Mouse (Mus musculus) lung, adult 2 months (tissue): ENCODE measurements around the gene Sorl1. TPM values are rescaled to one million over a fixed set of nuclear protein-coding genes. Genes with fewer than 3 reads are reported as not detected.

Source experiments
- DNase-seq: peaks from one replicate; pipeline ENCODE4 v3.0.0; 2022
- H3K4me1 ChIP-seq: fragments of 200-500 bp; 2 replicates; pipeline ENCODE4 v1.6.1; 2011; ENCODE audit warnings: low read length; ENCODE audit not compliant: control insufficient read depth, insufficient read depth
- H3K4me3 ChIP-seq: fragments of 200-500 bp; replicated peaks from 2 replicates; pipeline ENCODE3; 2011; ENCODE audit warnings: low read depth, mild to moderate bottlenecking, control low read depth, low read length; ENCODE audit errors: extremely low read depth
- CTCF ChIP-seq: fragments of 200-500 bp; IDR thresholded peaks from 2 replicates; pipeline ENCODE4 v1.5.1; 2011; ENCODE audit warnings: mild to moderate bottlenecking, low read length, control low read depth; ENCODE audit not compliant: insufficient read depth
- POLR2A ChIP-seq: fragments of 200-500 bp; IDR thresholded peaks from 2 replicates; pipeline ENCODE4 v1.6.1; 2011; ENCODE audit warnings: low read depth, mild to moderate bottlenecking, control low read depth, low read length, borderline replicate concordance; ENCODE audit errors: extremely low read depth
- WGBS: fragments of 180-500 bp; shearing (Covaris S2); methylation state at CpG from one replicate; pipeline ENCODE4 v1.1.7; 2018; 5-methylcytosine and 5-hydroxymethylcytosine counted together
- polyA plus RNA-seq: library from polyadenylated mRNA; depleted of rRNA; stranded (reverse); fragments of >200 nt; gene quantifications from 2 replicates; pipeline ENCODE4 v1.2.3, GENCODE M21; 2012; rRNA removed

Sorl1 gene
- polyA plus RNA-seq, 1 experiment: 77.9 TPM

- 55% methylated on average over 2 of the region's 2 CpGs for WGBS
- TF ChIP-seq POLR2A: no peak
- no peak for TF ChIP-seq CTCF
- H3K4me1 ChIP-seq: no peaks in the 10 kb centered on the region
- H3K4me3 ChIP-seq: no peak overlapping the region
- DNase-seq: no peak
Measured at GRCm38 (mm10) chr9:41924140-41924539, 200.0 kb downstream of the Sorl1 start.

- WGBS: 56% methylated on average over 6 of the region's 6 CpGs
- Histone ChIP-seq H3K4me3 (no peak overlapping the region), H3K4me1 (no peaks in the 10 kb centered on the region)
- no peak for DNase-seq
- TF ChIP-seq CTCF: no peak
- no peak for TF ChIP-seq POLR2A
Measured at GRCm38 (mm10) chr9:41922416-41922815, 201.7 kb downstream of the Sorl1 start.

GRCm38 (mm10) chr9:41918657-41919380 is 205.3 kb downstream of the Sorl1 start:
- no peak overlapping the region for H3K4me3 ChIP-seq
- TF ChIP-seq CTCF (no peak), POLR2A (no peak)
- WGBS: 72% methylated on average over 14 of the region's 14 CpGs
- H3K4me1 ChIP-seq: no peaks in the 10 kb centered on the region
- no peak for DNase-seq

- TF ChIP-seq POLR2A (no peak), CTCF (no peak)
- H3K4me3 ChIP-seq: no peak overlapping the region
- 71% methylated on average over 4 of the region's 4 CpGs for WGBS
- H3K4me1 ChIP-seq: no peaks in the 10 kb centered on the region
- DNase-seq: no peak
Measured at GRCm38 (mm10) chr9:41918155-41918554, 205.9 kb downstream of the Sorl1 start.

- no peak for DNase-seq
- WGBS: 86% methylated on average over 8 of the region's 8 CpGs
- H3K4me3 ChIP-seq: no peak overlapping the region
- H3K4me1 ChIP-seq: no peaks in the 10 kb centered on the region
- TF ChIP-seq CTCF: no peak
- TF ChIP-seq POLR2A: no peak
Measured at GRCm38 (mm10) chr9:41915571-41915970, 208.5 kb downstream of the Sorl1 start.

Other genes starting within 250 kb of the Sorl1 start
- 32.9 and 73.6 TPM in 2 replicates for gene Sc5d, start 140.0 kb upstream of the Sorl1 start, polyA plus RNA-seq